Mouse (Mus musculus): ENCODE measurements around the gene Slc39a9.

DNA sequence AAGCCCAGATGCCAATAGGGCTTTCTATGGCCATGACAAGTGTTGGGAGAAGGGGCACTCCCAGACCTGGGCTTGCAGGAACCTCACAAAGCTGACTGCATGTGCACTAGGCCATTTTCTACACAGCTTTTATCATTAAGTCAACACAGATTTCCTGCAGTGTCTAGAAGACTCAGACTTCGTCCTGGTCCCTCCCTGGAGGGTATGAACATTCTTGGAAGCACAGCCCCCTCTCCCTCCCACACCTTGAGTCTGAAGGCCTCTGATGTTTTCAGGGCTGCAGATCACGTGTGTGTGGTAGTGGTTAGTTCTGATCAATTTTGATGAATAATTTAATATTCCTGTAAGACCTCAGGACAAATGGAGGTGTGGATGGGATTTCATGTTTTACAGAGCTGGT lies 50.0 kb downstream of the Slc39a9 start:
- TF ChIP-seq CTCF (IDR thresholded peaks at IDR 0.05; ENCODE audit: low read depth, low read length) (no peak), GATA1 (IDR thresholded peaks at IDR 0.05; ENCODE audit: borderline replicate concordance, low read length) (no peak), POLR2AphosphoS5 (IDR thresholded peaks at IDR 0.05; ENCODE audit: insufficient replicate concordance, low read depth, low read length) (no peak), TAL1 (conservative IDR thresholded peaks at IDR 0.05; ENCODE audit: low read depth, low read length) (no peak)
